Mouse (Mus musculus): ENCODE results near the gene Srd5a1.

GRCm38 (mm10) chr13:69569201-69569600, 42.0 kb downstream of the Srd5a1 start:
- TF ChIP-seq CTCF (IDR thresholded peaks at IDR 0.05; ENCODE audit: low read depth, low read length), result no peak
- no peak for TF ChIP-seq POLR2A (IDR thresholded peaks at IDR 0.05; ENCODE audit: borderline replicate concordance, low read depth, low read length)

Data from bone marrow macrophage, adult 2 months (primary cell).